ENCODE assay signal across 36 mouse cellular contexts in genomic region chr9:87121956-87122493, GRCm38 (mm10). TPM values are rescaled to one million over a fixed set of nuclear protein-coding genes. Genes with fewer than 3 reads are reported as not detected.
DNase-seq lines count a peak whose midpoint lies in the region; ATAC-seq lines count a peak whose summit lies in the region.
"Had no signal": no experiment of that assay in that cellular context is flagged by ENCODE, and none has a peak within 500 bp of the region (broad histone marks: within the 10 kb centered on the region; RNA-seq: fewer than 3 reads in every experiment).

No protein-coding gene starts in this region.

- H3K9ac ChIP-seq in midbrain, embryonic 11.5 days (ENCODE audit: low read length): no peak overlapping the region
- no peak overlapping the region for H3K9ac ChIP-seq in midbrain, embryonic 13.5 days (replicated peaks)
- H3K9ac ChIP-seq: embryonic facial prominence, embryonic 12.5 days; heart, embryonic 12.5 days; limb, embryonic 15.5 days; liver, embryonic 13.5 days; neural tube, embryonic 15.5 days had no signal

- no peaks in the 10 kb centered on the region for H3K4me1 ChIP-seq in midbrain, embryonic 11.5 days (ENCODE audit: control insufficient read depth, insufficient read depth, low read length)
- H3K4me1 ChIP-seq in midbrain, embryonic 13.5 days (replicated peaks): no peaks in the 10 kb centered on the region
- H3K4me1 ChIP-seq: forebrain, embryonic 10.5 days; heart, embryonic 12.5 days; limb, embryonic 15.5 days; liver, embryonic 13.5 days; megakaryocyte, embryonic 14.5 days had no signal

- WGBS in midbrain, embryonic 11.5 days: 74% methylated on average over 9 of the region's 9 CpGs
- 68% methylated on average over 9 of the region's 9 CpGs for WGBS in midbrain, embryonic 13.5 days

- no peaks in the 10 kb centered on the region for H3K27me3 ChIP-seq in midbrain, embryonic 11.5 days (ENCODE audit: control insufficient read depth, insufficient read depth, low read length)
- no peaks in the 10 kb centered on the region for H3K27me3 ChIP-seq in midbrain, embryonic 13.5 days
- H3K27me3 ChIP-seq: CH12.LX; embryonic facial prominence, embryonic 12.5 days; heart, embryonic 12.5 days; limb, embryonic 15.5 days; liver, embryonic 13.5 days; neural tube, embryonic 15.5 days had no signal

- DNase-seq in embryo, embryonic 10.5 days (ENCODE audit: low spot score): peak; percentile 26
- no peak for DNase-seq in embryo, embryonic 10 days (ENCODE audit: low spot score)
- DNase-seq in heart, adult 11 months: peak; percentile 41
- no peak for DNase-seq in heart, postnatal 4 days
- peak; percentile 78 for DNase-seq in midbrain, embryonic 11.5 days (ENCODE audit: low spot score, missing footprints)
- DNase-seq in NIH3T3 (ENCODE audit: low read depth): peak; percentile 2
- DNase-seq in thymus, postnatal 36 days: no peak
- DNase-seq: adrenal gland, adult 8-10 months; cerebellum, adult 11 months; cerebellum, adult 9-10 months; cerebellum, postnatal 36 days; gastrocnemius, adult 2 months; gastrocnemius, postnatal 36 days; heart, adult 2 months; kidney, adult 8-10 months; kidney, postnatal 10 days; layer of hippocampus, adult 9-11 months; liver, embryonic 13.5 days; lung, adult 18-20 months; lung, postnatal 4 days; right cerebral cortex, adult 18-20 months; spleen, adult 18-20 months; thymus, postnatal 14 days had no signal

- ATAC-seq in midbrain, embryonic 11.5 days (ENCODE audit: low FRiP score): no peak
- no peak for ATAC-seq in midbrain, embryonic 13.5 days
- ATAC-seq: intestine, embryonic 16.5 days; lung, postnatal 0 days had no signal

- no peak overlapping the region for H3K4me3 ChIP-seq in midbrain, embryonic 11.5 days (ENCODE audit: low read depth, low read length)
- H3K4me3 ChIP-seq in midbrain, embryonic 13.5 days (replicated peaks): no peak overlapping the region
- H3K4me3 ChIP-seq: embryonic facial prominence, embryonic 12.5 days; forebrain, embryonic 10.5 days; gastrocnemius, adult 2 months; heart, adult 2 months; heart, embryonic 12.5 days; limb, embryonic 15.5 days; liver, embryonic 13.5 days; megakaryocyte, embryonic 14.5 days; neural tube, embryonic 15.5 days had no signal

- no peak overlapping the region for H3K4me2 ChIP-seq in midbrain, embryonic 11.5 days
- no peak overlapping the region for H3K4me2 ChIP-seq in midbrain, embryonic 13.5 days (replicated peaks)
- H3K4me2 ChIP-seq: embryonic facial prominence, embryonic 12.5 days; heart, embryonic 12.5 days; limb, embryonic 15.5 days; liver, embryonic 13.5 days; neural tube, embryonic 15.5 days had no signal

- H3K36me3 ChIP-seq in midbrain, embryonic 11.5 days (ENCODE audit: control insufficient read depth, insufficient read depth, low read length): no peaks in the 10 kb centered on the region
- H3K36me3 ChIP-seq in midbrain, embryonic 13.5 days: no peaks in the 10 kb centered on the region
- H3K36me3 ChIP-seq: embryonic facial prominence, embryonic 12.5 days; forebrain, embryonic 10.5 days; heart, embryonic 12.5 days; limb, embryonic 15.5 days; liver, embryonic 13.5 days; neural tube, embryonic 15.5 days had no signal

- H3K27ac ChIP-seq in midbrain, embryonic 11.5 days (ENCODE audit: low read depth, low read length): no peak overlapping the region
- no peak overlapping the region for H3K27ac ChIP-seq in midbrain, embryonic 13.5 days
- H3K27ac ChIP-seq: embryonic facial prominence, embryonic 12.5 days; forebrain, embryonic 10.5 days; gastrocnemius, adult 2 months; heart, adult 2 months; limb, embryonic 15.5 days; liver, embryonic 13.5 days; neural tube, embryonic 15.5 days had no signal

- H3K9me3 ChIP-seq in midbrain, embryonic 11.5 days (ENCODE audit: control insufficient read depth, low read length): no peaks in the 10 kb centered on the region
- no peaks in the 10 kb centered on the region for H3K9me3 ChIP-seq in midbrain, embryonic 13.5 days
- H3K9me3 ChIP-seq: embryonic facial prominence, embryonic 12.5 days; forebrain, embryonic 10.5 days; heart, embryonic 12.5 days; limb, embryonic 15.5 days; liver, embryonic 13.5 days; neural tube, embryonic 15.5 days had no signal

RNA-seq across cellular contexts. Expression of gene Mrap2, which starts 22.1 kb away (rescaled TPM):
- 1 to 10 TPM; 1.3 TPM for total RNA-seq in heart, postnatal 4 days (2021)
- polyA plus RNA-seq in midbrain, embryonic 11.5 days (2014; fragmentation: Nextera tagmentation; extraction: Ambion mirVana): not detected in 2 replicates
- 0.47 and 0.54 TPM in 2 replicates for polyA plus RNA-seq in midbrain, embryonic 13.5 days (2015; fragmentation: Nextera tagmentation; extraction: Ambion mirVana)
- total RNA-seq: CH12.LX; ES-E14; hematopoietic stem cell, adult 5-6 weeks had no signal
- polyA plus RNA-seq: forebrain, embryonic 10.5 days; heart, embryonic 12.5 days; heart, postnatal 0 days; liver, embryonic 13.5 days; lung, postnatal 0 days had no signal

Comparison
In these comparisons a context has a peak if more than half of its experiments do, and no peak if none do; other contexts are left out.
1. DNase-seq: peak in embryo, embryonic 10.5 days (single experiment), heart, adult 11 months (single experiment), midbrain, embryonic 11.5 days (single experiment) and NIH3T3 (single experiment); none in embryo, embryonic 10 days (single experiment), heart, postnatal 4 days (single experiment) and thymus, postnatal 36 days (0 of 2).